Mouse (Mus musculus) CD4-positive, CD25-positive, alpha-beta regulatory T cell, adult 4 months (primary cell): ENCODE data around the gene Ywhae. TPM values are rescaled to one million over a fixed set of nuclear protein-coding genes. Genes with fewer than 3 reads are reported as not detected.

ENCODE experiments used
- ATAC-seq: one replicate; pipeline ENCODE4 v1.8.0; 2017
- polyA plus RNA-seq, 2 experiments: library from polyadenylated mRNA; unstranded; fragments of 100-300 nt; shearing (Covaris generic); gene quantifications; one replicate each; pipeline ENCODE4 v1.2.1; 2017

The Ywhae gene
- polyA plus RNA-seq, 2 experiments from 2014 or later, result 395 to 413 TPM

GRCm38 (mm10) chr11:75738477-75738821 lies 5.8 kb downstream of the Ywhae start:
- ATAC-seq, result no peak

GRCm38 (mm10) chr11:75740204-75740603 lies 7.5 kb downstream of the Ywhae start:
- no peak for ATAC-seq

- no peak for ATAC-seq
Measured at GRCm38 (mm10) chr11:75741615-75742014, 8.9 kb downstream of the Ywhae start.

GRCm38 (mm10) chr11:75744761-75745160 lies 12.1 kb downstream of the Ywhae start:
- no peak for ATAC-seq

GRCm38 (mm10) chr11:75750537-75750936 lies 17.9 kb downstream of the Ywhae start:
- ATAC-seq, result no peak

- peak; percentile 57 for ATAC-seq
Measured at GRCm38 (mm10) chr11:75751082-75751481, 18.4 kb downstream of the Ywhae start.

- peak; percentile 96 for ATAC-seq
Measured at GRCm38 (mm10) chr11:75756687-75757086, 24.0 kb downstream of the Ywhae start.

GRCm38 (mm10) chr11:75758553-75758952 lies 25.9 kb downstream of the Ywhae start:
- ATAC-seq, result no peak

- no peak for ATAC-seq
Measured at GRCm38 (mm10) chr11:75760785-75761184, 28.1 kb downstream of the Ywhae start.

- ATAC-seq, result no peak
Measured at GRCm38 (mm10) chr11:75762708-75763107, 30.0 kb downstream of the Ywhae start.

GRCm38 (mm10) chr11:75764521-75765023 lies 31.9 kb downstream of the Ywhae start:
- no peak for ATAC-seq

GRCm38 (mm10) chr11:75765161-75765560 lies 32.5 kb downstream of the Ywhae start:
- ATAC-seq, result no peak

GRCm38 (mm10) chr11:75767014-75767413 lies 34.3 kb downstream of the Ywhae start:
- ATAC-seq, result no peak

- no peak for ATAC-seq
Measured at GRCm38 (mm10) chr11:75768091-75768989, 35.7 kb downstream of the Ywhae start.

- peak; percentile 99 for ATAC-seq
Measured at GRCm38 (mm10) chr11:75769206-75769605, 36.5 kb downstream of the Ywhae start.

- no peak for ATAC-seq
Measured at GRCm38 (mm10) chr11:75772562-75772961, 39.9 kb downstream of the Ywhae start.

GRCm38 (mm10) chr11:75775919-75776318 lies 43.2 kb downstream of the Ywhae start:
- no peak for ATAC-seq

- ATAC-seq, result no peak
Measured at GRCm38 (mm10) chr11:75781919-75782318, 49.2 kb downstream of the Ywhae start.

- no peak for ATAC-seq
Measured at GRCm38 (mm10) chr11:75783799-75784198, 51.1 kb downstream of the Ywhae start.

GRCm38 (mm10) chr11:75785897-75786296 lies 53.2 kb downstream of the Ywhae start:
- no peak for ATAC-seq

GRCm38 (mm10) chr11:75792535-75792934 lies 59.9 kb downstream of the Ywhae start:
- ATAC-seq, result no peak

- no peak for ATAC-seq
Measured at GRCm38 (mm10) chr11:75793351-75793750, 60.7 kb downstream of the Ywhae start.

GRCm38 (mm10) chr11:75794602-75795320 lies 62.1 kb downstream of the Ywhae start:
- ATAC-seq, result no peak

- no peak for ATAC-seq
Measured at GRCm38 (mm10) chr11:75795321-75795636, 62.6 kb downstream of the Ywhae start.
